Mouse (Mus musculus): ENCODE measurements around the gene Ppp1r13b. TPM values are rescaled to one million over a fixed set of nuclear protein-coding genes. Genes with fewer than 3 reads are reported as not detected.

The Ppp1r13b gene
- polyA plus RNA-seq, 1 experiment from 2014 or later, result 6.0 TPM

DNA sequence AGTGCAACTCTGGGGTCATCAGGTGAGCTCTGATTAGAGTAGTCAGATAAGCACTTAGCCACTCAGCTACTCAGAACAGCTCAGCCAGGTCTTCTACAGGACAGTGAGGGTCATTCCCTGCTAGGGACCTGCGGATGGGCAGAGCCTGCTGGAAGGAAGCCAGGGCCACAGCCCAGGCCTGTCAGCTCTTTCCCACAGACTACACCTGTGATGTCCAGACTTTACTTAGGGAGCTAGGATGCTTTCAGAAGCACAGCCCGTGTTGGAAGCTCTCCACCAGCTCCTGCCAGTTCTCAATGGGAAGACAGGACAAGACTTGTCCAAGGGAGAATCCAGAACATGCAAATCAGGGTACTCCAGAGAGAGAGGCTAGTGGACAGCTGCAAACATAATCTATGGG lies 26.1 kb upstream of the Ppp1r13b start:
- Histone ChIP-seq H3K27me3 (ENCODE audit: low read depth, poor library complexity, severe bottlenecking) (no peaks in the 10 kb centered on the region), H3K9me3 (replicated peaks) (no peaks in the 10 kb centered on the region), H3K36me3 (no peaks in the 10 kb centered on the region), H3K4me1 (peaks cover 62% of the 10 kb centered on the region), H3K4me3 (no peak overlapping the region), H3K27ac (no peak overlapping the region)
- no peak for DNase-seq (ENCODE audit: low spot score)
- WGBS, result 79% methylated on average over 2 of the region's 2 CpGs

DNA sequence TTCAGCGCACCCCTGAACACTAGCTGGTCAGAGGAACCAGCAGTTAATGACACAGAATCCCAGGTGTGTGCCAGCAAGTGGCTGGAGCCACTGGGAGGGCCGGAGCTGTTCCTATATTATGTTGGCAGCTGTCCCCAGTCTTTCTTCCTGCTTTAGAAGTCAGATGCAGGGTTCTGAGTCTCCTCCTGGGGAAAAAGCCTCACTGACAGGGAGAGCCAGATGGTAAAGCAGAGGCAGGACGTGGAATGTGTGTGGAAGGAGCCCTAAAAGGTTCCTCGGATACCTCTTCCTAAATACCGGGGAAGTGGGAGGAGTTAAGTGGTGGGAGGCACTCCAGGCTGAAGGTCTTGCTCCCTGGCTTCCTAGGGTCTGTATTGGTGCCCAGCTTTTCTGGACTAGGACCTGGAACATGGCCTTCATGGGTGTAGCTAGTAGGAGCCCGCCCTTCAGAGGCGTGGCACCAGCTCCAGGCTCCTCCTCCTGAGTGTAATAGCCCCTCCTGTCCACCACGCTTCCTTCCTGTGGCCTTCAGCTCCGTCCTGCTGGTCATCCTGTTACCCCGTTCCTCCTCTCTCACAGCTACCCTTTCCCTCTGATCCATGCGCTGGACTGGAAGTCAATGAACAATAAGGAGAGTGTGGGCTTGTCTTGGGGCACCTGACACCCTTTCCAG lies 25.3 kb upstream of the Ppp1r13b start:
- H3K27ac ChIP-seq, result peak overlapping the region; percentile 65
- peaks cover 54% of the 10 kb centered on the region for H3K4me1 ChIP-seq
- DNase-seq (ENCODE audit: low spot score), result no peak

GRCm38 (mm10) chr12:111932513-111932912 lies 24.6 kb upstream of the Ppp1r13b start:
- H3K36me3 ChIP-seq, result no peaks in the 10 kb centered on the region
- H3K4me1 ChIP-seq, result peaks cover 47% of the 10 kb centered on the region
- no peaks in the 10 kb centered on the region for H3K9me3 ChIP-seq (replicated peaks)
- DNase-seq (ENCODE audit: low spot score), result no peak
- peak overlapping the region; percentile 65 for H3K27ac ChIP-seq
- WGBS, result 77% methylated on average over 3 of the region's 3 CpGs
- no peak overlapping the region for H3K4me3 ChIP-seq
- no peaks in the 10 kb centered on the region for H3K27me3 ChIP-seq (ENCODE audit: low read depth, poor library complexity, severe bottlenecking)

More for the DNA sequence above, 25.3 kb upstream of the Ppp1r13b start:
- H3K36me3 ChIP-seq, result no peaks in the 10 kb centered on the region
- WGBS, result 62% methylated on average over 11 of the region's 11 CpGs
- no peaks in the 10 kb centered on the region for H3K9me3 ChIP-seq (replicated peaks)
- no peak overlapping the region for H3K4me3 ChIP-seq
- no peaks in the 10 kb centered on the region for H3K27me3 ChIP-seq (ENCODE audit: low read depth, poor library complexity, severe bottlenecking)

DNA sequence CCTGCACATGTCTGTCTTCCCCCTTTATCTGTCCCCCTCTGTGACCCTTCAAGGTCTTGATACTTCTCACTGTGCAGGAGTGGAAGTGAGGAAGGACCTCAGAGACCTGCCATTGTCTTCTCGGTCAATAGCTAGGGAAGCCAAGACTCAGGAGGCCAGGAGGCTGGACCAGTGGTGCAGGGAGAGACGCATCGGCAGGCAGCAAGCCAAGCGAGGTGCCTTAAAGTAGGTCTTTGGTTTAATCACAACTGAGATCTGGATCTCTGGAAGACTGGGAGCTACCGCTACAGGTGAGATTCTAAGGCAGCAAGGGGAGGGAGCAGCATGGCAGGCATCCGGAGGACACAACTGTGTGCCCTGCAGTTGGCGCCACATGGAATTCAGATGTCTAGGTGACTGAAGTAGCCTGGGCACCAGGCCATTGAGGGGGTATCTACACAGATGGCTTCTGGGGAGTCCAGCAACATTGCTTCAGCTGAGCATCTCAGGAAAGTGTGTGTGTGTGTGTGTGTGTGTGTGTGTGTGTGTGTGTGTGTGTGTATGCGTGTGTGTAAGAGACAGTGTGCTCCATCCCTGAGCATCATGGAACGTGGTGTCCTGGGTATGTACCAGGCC lies 23.6 kb upstream of the Ppp1r13b start:
- no peaks in the 10 kb centered on the region for H3K9me3 ChIP-seq (replicated peaks)
- H3K4me3 ChIP-seq, result no peak overlapping the region
- H3K27me3 ChIP-seq (ENCODE audit: low read depth, poor library complexity, severe bottlenecking), result no peaks in the 10 kb centered on the region
- WGBS, result 88% methylated on average over 9 of the region's 9 CpGs
- DNase-seq (ENCODE audit: low spot score), result no peak
- H3K36me3 ChIP-seq, result no peaks in the 10 kb centered on the region
- 0 out of 2 replicates have a peak overlapping the region, but pooled peaks have one; percentile 15 for H3K27ac ChIP-seq
- peaks cover 37% of the 10 kb centered on the region for H3K4me1 ChIP-seq

GRCm38 (mm10) chr12:111928411-111928966 lies 20.6 kb upstream of the Ppp1r13b start:
- H3K36me3 ChIP-seq, result no peaks in the 10 kb centered on the region
- no peak for DNase-seq (ENCODE audit: low spot score)
- H3K27me3 ChIP-seq (ENCODE audit: low read depth, poor library complexity, severe bottlenecking), result no peaks in the 10 kb centered on the region
- peaks cover 31% of the 10 kb centered on the region for H3K4me1 ChIP-seq
- H3K4me3 ChIP-seq, result no peak overlapping the region
- WGBS, result 76% methylated on average over 18 of the region's 18 CpGs
- H3K27ac ChIP-seq, result no peak overlapping the region
- no peaks in the 10 kb centered on the region for H3K9me3 ChIP-seq (replicated peaks)

DNA sequence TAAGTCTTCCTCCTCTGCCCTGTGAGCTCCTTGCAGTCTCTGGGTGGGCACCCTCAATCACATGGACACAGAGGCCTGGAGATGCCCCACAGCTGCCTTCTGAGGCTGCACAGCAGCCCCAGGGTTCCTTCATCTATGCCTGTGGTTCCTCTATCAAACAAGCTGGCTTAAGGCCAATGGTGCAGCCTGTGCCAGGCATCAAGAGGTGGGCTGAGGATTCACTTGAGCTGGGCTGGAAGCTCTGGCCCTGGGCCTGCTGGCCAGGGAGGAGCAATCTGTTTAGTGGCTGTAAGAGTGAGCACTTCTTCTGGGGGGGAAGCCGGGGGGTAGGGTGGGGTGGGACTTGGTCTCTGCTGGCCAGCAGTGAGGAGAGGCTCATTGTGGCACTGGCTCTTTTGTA lies 19.4 kb upstream of the Ppp1r13b start:
- H3K9me3 ChIP-seq (replicated peaks), result no peaks in the 10 kb centered on the region
- no peaks in the 10 kb centered on the region for H3K36me3 ChIP-seq
- H3K27ac ChIP-seq, result 0 out of 2 replicates have a peak overlapping the region, but pooled peaks have one; percentile 1
- WGBS, result 100% methylated on average over 1 of the region's 1 CpGs
- no peak for DNase-seq (ENCODE audit: low spot score)
- H3K4me1 ChIP-seq, result peaks cover 20% of the 10 kb centered on the region
- H3K27me3 ChIP-seq (ENCODE audit: low read depth, poor library complexity, severe bottlenecking), result no peaks in the 10 kb centered on the region
- H3K4me3 ChIP-seq, result no peak overlapping the region

DNA sequence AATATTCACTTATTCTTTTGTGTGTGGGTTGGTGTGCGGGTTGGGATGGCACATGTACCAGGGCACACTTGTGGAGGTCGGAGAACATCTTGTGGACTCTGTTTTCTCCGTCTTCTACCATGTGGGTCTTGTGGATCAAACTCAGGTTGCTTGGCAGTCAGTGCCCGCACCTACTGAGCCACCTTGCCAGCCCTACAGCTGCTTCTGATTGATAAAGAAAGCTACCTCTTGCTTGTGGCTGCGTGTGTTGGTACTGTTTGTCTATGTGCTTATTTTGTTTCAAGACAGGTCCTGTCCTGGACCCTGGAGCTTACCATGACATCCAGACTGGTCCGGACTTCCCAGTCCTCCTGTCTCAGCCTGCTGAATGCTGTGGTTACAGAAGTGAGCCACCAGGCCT lies 15.2 kb upstream of the Ppp1r13b start:
- no peaks in the 10 kb centered on the region for H3K27me3 ChIP-seq (ENCODE audit: low read depth, poor library complexity, severe bottlenecking)
- no peak for DNase-seq (ENCODE audit: low spot score)
- H3K4me3 ChIP-seq, result no peak overlapping the region
- H3K27ac ChIP-seq, result no peak overlapping the region
- no peaks in the 10 kb centered on the region for H3K9me3 ChIP-seq (replicated peaks)
- no peaks in the 10 kb centered on the region for H3K36me3 ChIP-seq
- H3K4me1 ChIP-seq, result 0 out of 2 replicates have a peak, but pooled peaks cover 11% of the 10 kb centered on the region
- 92% methylated on average over 6 of the region's 6 CpGs for WGBS

DNA sequence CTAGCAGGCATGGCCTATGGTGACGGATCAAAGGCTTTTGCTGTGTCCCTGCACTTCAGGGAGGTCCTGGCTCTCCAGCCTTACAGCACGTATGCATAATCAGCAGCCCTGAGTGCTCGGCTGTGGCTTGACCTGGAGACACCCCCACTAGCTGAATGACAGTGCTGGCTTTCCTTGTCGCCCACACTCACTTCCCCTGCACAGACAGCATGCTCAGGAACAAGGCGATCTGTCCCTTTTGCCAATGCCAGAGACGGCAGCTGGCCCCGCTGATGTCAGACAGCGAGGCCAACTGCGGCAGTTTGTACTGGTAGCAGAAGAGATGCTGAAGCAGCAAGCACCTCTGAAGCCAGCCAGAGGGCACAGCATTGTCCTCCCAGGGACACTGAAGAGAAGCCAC lies 12.1 kb upstream of the Ppp1r13b start:
- no peaks in the 10 kb centered on the region for H3K36me3 ChIP-seq
- WGBS, result 55% methylated on average over 9 of the region's 9 CpGs
- peak overlapping the region; percentile 46; the same call in 1 of the 2 replicates for H3K27ac ChIP-seq
- no peak for DNase-seq (ENCODE audit: low spot score)
- H3K4me1 ChIP-seq, result peaks cover 16% of the 10 kb centered on the region; the same call in 1 of the 2 replicates
- no peak overlapping the region for H3K4me3 ChIP-seq
- no peaks in the 10 kb centered on the region for H3K27me3 ChIP-seq (ENCODE audit: low read depth, poor library complexity, severe bottlenecking)
- H3K9me3 ChIP-seq (replicated peaks), result no peaks in the 10 kb centered on the region

- WGBS, result 72% methylated on average over 12 of the region's 12 CpGs
- H3K36me3 ChIP-seq, result no peaks in the 10 kb centered on the region
- H3K9me3 ChIP-seq (replicated peaks), result no peaks in the 10 kb centered on the region
- no peak overlapping the region for H3K4me3 ChIP-seq
- peak overlapping the region; percentile 34; the same call in 1 of the 2 replicates for H3K27ac ChIP-seq
- H3K27me3 ChIP-seq (ENCODE audit: low read depth, poor library complexity, severe bottlenecking), result no peaks in the 10 kb centered on the region
- DNase-seq (ENCODE audit: low spot score), result no peak
- peaks cover 25% of the 10 kb centered on the region for H3K4me1 ChIP-seq
Observed at GRCm38 (mm10) chr12:111916514-111917217, 8.8 kb upstream of the Ppp1r13b start.

- Histone ChIP-seq H3K4me3 (no peak overlapping the region), H3K36me3 (no peaks in the 10 kb centered on the region), H3K9me3 (replicated peaks) (no peaks in the 10 kb centered on the region), H3K4me1 (peaks cover 25% of the 10 kb centered on the region), H3K27ac (0 out of 2 replicates have a peak overlapping the region, but pooled peaks have one; percentile 25), H3K27me3 (ENCODE audit: low read depth, poor library complexity, severe bottlenecking) (no peaks in the 10 kb centered on the region)
- no peak for DNase-seq (ENCODE audit: low spot score)
- WGBS, result 91% methylated on average over 6 of the region's 6 CpGs
Observed at GRCm38 (mm10) chr12:111915781-111916180, 7.9 kb upstream of the Ppp1r13b start.

DNA sequence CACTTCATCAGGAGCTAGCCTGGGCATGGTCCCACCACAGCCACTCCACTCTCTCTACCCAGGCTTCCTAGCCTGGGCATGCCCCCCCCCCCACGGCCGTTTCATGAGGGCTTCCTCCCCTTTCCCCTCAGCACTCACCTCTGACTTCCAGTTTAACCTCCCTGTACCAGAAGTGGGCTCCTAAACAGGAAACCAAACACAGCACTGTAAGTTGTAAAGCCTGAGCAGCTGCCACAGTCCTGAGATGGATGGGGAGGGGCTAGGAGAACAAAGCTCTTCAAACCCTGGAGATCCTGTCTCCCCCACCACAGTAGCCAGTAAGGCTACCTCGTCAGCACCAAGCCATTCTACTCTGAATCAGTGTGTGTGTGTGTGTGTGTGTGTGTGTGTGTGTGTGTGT lies 6.1 kb upstream of the Ppp1r13b start:
- no peak overlapping the region for H3K4me3 ChIP-seq
- peaks cover 16% of the 10 kb centered on the region for H3K27me3 ChIP-seq (ENCODE audit: low read depth, poor library complexity, severe bottlenecking)
- peak overlapping the region; percentile 68 for H3K27ac ChIP-seq
- no peaks in the 10 kb centered on the region for H3K36me3 ChIP-seq
- H3K4me1 ChIP-seq, result peaks cover 19% of the 10 kb centered on the region
- no peak for DNase-seq (ENCODE audit: low spot score)
- WGBS, result 17% methylated on average over 3 of the region's 3 CpGs
- no peaks in the 10 kb centered on the region for H3K9me3 ChIP-seq (replicated peaks)

GRCm38 (mm10) chr12:111912802-111913201 lies 4.9 kb upstream of the Ppp1r13b start:
- Histone ChIP-seq H3K9me3 (replicated peaks) (no peaks in the 10 kb centered on the region), H3K27ac (no peak overlapping the region), H3K27me3 (ENCODE audit: low read depth, poor library complexity, severe bottlenecking) (peaks cover 23% of the 10 kb centered on the region), H3K4me1 (peaks cover 29% of the 10 kb centered on the region), H3K4me3 (no peak overlapping the region), H3K36me3 (no peaks in the 10 kb centered on the region)
- no peak for DNase-seq (ENCODE audit: low spot score)
- 92% methylated on average over 7 of the region's 7 CpGs for WGBS

- Histone ChIP-seq H3K4me1 (peaks cover 36% of the 10 kb centered on the region), H3K9me3 (replicated peaks) (no peaks in the 10 kb centered on the region), H3K4me3 (no peak overlapping the region), H3K27me3 (ENCODE audit: low read depth, poor library complexity, severe bottlenecking) (peaks cover 33% of the 10 kb centered on the region), H3K36me3 (no peaks in the 10 kb centered on the region), H3K27ac (no peak overlapping the region)
- WGBS, result 92% methylated on average over 2 of the region's 2 CpGs
- no peak for DNase-seq (ENCODE audit: low spot score)
Observed at GRCm38 (mm10) chr12:111911796-111912195, 3.9 kb upstream of the Ppp1r13b start.
